Mouse (Mus musculus) MEL (cell line): ENCODE data around the gene Klf1.

Source experiments
- CTCF ChIP-seq, 3 experiments: IDR thresholded peaks in 2 of 3; conservative IDR thresholded peaks in 1 of 3; 2 replicates each; pipeline ENCODE4 v1.5.1; 2011 to 2012; ENCODE audit warnings: low read length in 3 of 3, low read depth in 2 of 3, mild to moderate bottlenecking in 2 of 3, improper control_type of control experiment in 1 of 3, inconsistent platforms in 1 of 3, mixed read lengths in 1 of 3, moderate library complexity in 1 of 3; ENCODE audit not compliant: control insufficient read depth in 1 of 3, insufficient read depth in 1 of 3, poor library complexity in 1 of 3, severe bottlenecking in 1 of 3
- TAL1 ChIP-seq: IDR thresholded peaks from 2 replicates; pipeline ENCODE4 v1.6.1; 2012; ENCODE audit warnings: mild to moderate bottlenecking, inconsistent platforms, low read length, moderate library complexity, mixed read lengths

- TF ChIP-seq CTCF (IDR thresholded peaks at IDR 0.05 in 2 of 3, conservative IDR thresholded peaks at IDR 0.05 in 1 of 3; ENCODE audit: control insufficient read depth in 1 of 3, insufficient read depth in 1 of 3, low read depth in 2 of 3, low read length in 3 of 3, poor library complexity in 1 of 3, severe bottlenecking in 1 of 3) (no peak), TAL1 (no peak)
Observed at GRCm38 (mm10) chr8:84889141-84889540, 12.6 kb upstream of the Klf1 start.
